Comparison of ENCODE assay signal across 8 mouse cellular contexts in genomic region chr3:45380811-45381761, GRCm38 (mm10). TPM values are rescaled to one million over a fixed set of nuclear protein-coding genes. Genes with fewer than 3 reads are reported as not detected.
A peak's percentile ranks its signal among the peaks of the same experiment; 100 is the strongest.
DNase-seq lines count a peak whose midpoint lies in the region; ATAC-seq lines count a peak whose summit lies in the region.

No protein-coding gene starts in this region.

- no peak for ATAC-seq in forebrain, embryonic 16.5 days
- ATAC-seq in neural tube, embryonic 12.5 days (ENCODE audit: low FRiP score, low read depth): peak; percentile 4; the same call in 1 of the 2 replicates
- no peak for ATAC-seq in inflammation-experienced regulatory T-cells, adult 6 months

- H3K4me3 ChIP-seq in forebrain, embryonic 16.5 days (replicated peaks; ENCODE audit: low read length): peak overlapping the region; percentile 72
- peak overlapping the region; percentile 58 for H3K4me3 ChIP-seq in neural tube, embryonic 12.5 days

- no peaks in the 10 kb centered on the region for H3K36me3 ChIP-seq in forebrain, embryonic 16.5 days (ENCODE audit: control insufficient read depth, insufficient read depth)
- no peaks in the 10 kb centered on the region for H3K36me3 ChIP-seq in neural tube, embryonic 12.5 days

- WGBS in forebrain, embryonic 16.5 days: under 1% methylated on average over 82 of the region's 82 CpGs
- 1% methylated on average over 82 of the region's 82 CpGs for WGBS in neural tube, embryonic 12.5 days

- peak; percentile 31 to 57 for DNase-seq in left cerebral cortex, adult 18-20 months (ENCODE audit: low spot score in 2 of 2)
- no peak for DNase-seq in left cerebral cortex, adult 11 months (ENCODE audit: low spot score)
- DNase-seq in cerebellum, postnatal 4 days (ENCODE audit: low spot score in 2 of 2): peak; percentile 35 to 39
- DNase-seq in left cerebral cortex, postnatal 25 days (ENCODE audit: low spot score in 2 of 2): peak; percentile 50 to 64
- DNase-seq in urinary bladder, postnatal 10 days (ENCODE audit: low spot score): no peak

- peak overlapping the region; percentile 56 for H3K27ac ChIP-seq in forebrain, embryonic 16.5 days (ENCODE audit: low read length)
- H3K27ac ChIP-seq in neural tube, embryonic 12.5 days: no peak overlapping the region

- no peaks in the 10 kb centered on the region for H3K27me3 ChIP-seq in forebrain, embryonic 16.5 days (replicated peaks; ENCODE audit: control insufficient read depth, insufficient read depth, low read length)
- peaks cover 18% of the 10 kb centered on the region; the same call in 1 of the 2 replicates for H3K27me3 ChIP-seq in neural tube, embryonic 12.5 days (replicated peaks)

- H3K9ac ChIP-seq in forebrain, embryonic 16.5 days (replicated peaks; ENCODE audit: low read depth, low read length): peak overlapping the region; percentile 74
- H3K9ac ChIP-seq in neural tube, embryonic 12.5 days: peak overlapping the region; percentile 62

- intact Hi-C loops in left cerebral cortex, postnatal 25 days (cut with DNase I): loop anchor here (10.0 kb wide), 1 partner anchor 1204 kb away; no protein-coding TSS in a partner anchor

- no peaks in the 10 kb centered on the region for H3K9me3 ChIP-seq in forebrain, embryonic 16.5 days (ENCODE audit: control insufficient read depth, low read length)
- H3K9me3 ChIP-seq in neural tube, embryonic 12.5 days: no peaks in the 10 kb centered on the region

- H3K4me2 ChIP-seq in forebrain, embryonic 16.5 days (ENCODE audit: low read length): peak overlapping the region; percentile 96
- H3K4me2 ChIP-seq in neural tube, embryonic 12.5 days (replicated peaks): peak overlapping the region; percentile 97

- H3K4me1 ChIP-seq in forebrain, embryonic 16.5 days (replicated peaks; ENCODE audit: control insufficient read depth, insufficient read depth, low read length): peaks cover 7% of the 10 kb centered on the region
- H3K4me1 ChIP-seq in neural tube, embryonic 12.5 days: peaks cover 10% of the 10 kb centered on the region; the same call in 1 of the 2 replicates

RNA-seq across cellular contexts. Expression of gene Pcdh10, which starts 2.9 kb away (rescaled TPM):
- total RNA-seq in left cerebral cortex, adult 18-20 months (2021): 100 to 1,000 TPM; 178 to 187 TPM
- polyA plus RNA-seq in forebrain, embryonic 16.5 days (2015; fragmentation: Nextera tagmentation; extraction: Ambion mirVana): 12.0 and 15.8 TPM in 2 replicates
- total RNA-seq in left cerebral cortex, postnatal 25 days (2021): 100 to 1,000 TPM; 174 to 201 TPM
- 5.8 and 9.1 TPM in 2 replicates for polyA plus RNA-seq in neural tube, embryonic 12.5 days (2016; fragmentation: Nextera tagmentation; extraction: Ambion mirVana)
- under 1 TPM in 1 of 3 experiments, not detected in 2; 0.11 TPM for polyA plus RNA-seq in inflammation-experienced regulatory T-cells, adult 6 months (2017; shearing (Covaris generic))

Comparison
In these comparisons a context has a peak if more than half of its experiments do, and no peak if none do; other contexts are left out.
1. DNase-seq: peak in left cerebral cortex, adult 18-20 months (2 of 2), cerebellum, postnatal 4 days (2 of 2) and left cerebral cortex, postnatal 25 days (2 of 2); none in left cerebral cortex, adult 11 months (single experiment) and urinary bladder, postnatal 10 days (single experiment).